24 mouse cellular contexts compared by ENCODE assay signal in genomic region chr4:88184293-88184692, GRCm38 (mm10).
DNase-seq lines count a peak whose midpoint lies in the region; ATAC-seq and TF ChIP-seq lines count a peak whose summit lies in the region.
"Had no signal": no experiment of that assay in that cellular context is flagged by ENCODE, and none has a peak within 500 bp of the region (broad histone marks: within the 10 kb centered on the region; RNA-seq: fewer than 3 reads in every experiment).

No protein-coding gene starts in this region.

- TF ChIP-seq POLR2A in limb, embryonic 14.5 days (IDR thresholded peaks at IDR 0.05; ENCODE audit: borderline replicate concordance, extremely low read depth, insufficient read depth, insufficient read length), result no peak

- peak; percentile 36 for DNase-seq in embryonic facial prominence, embryonic 14.5 days (ENCODE audit: low spot score)
- no peak for DNase-seq in embryonic facial prominence, embryonic 10.5 days (ENCODE audit: low spot score)
- DNase-seq in gastrocnemius, adult 2 months, result no peak
- DNase-seq in gastrocnemius, postnatal 25 days, result no peak
- DNase-seq in limb, embryonic 14.5 days (ENCODE audit: low spot score), result peak; percentile 20
- DNase-seq in limb, embryonic 10.5 days (ENCODE audit: low spot score), result no peak
- DNase-seq in thymus, postnatal 0 days (ENCODE audit: low spot score), result no peak
- DNase-seq: adrenal gland, postnatal 14 days; cerebellum, adult 11 months; cerebellum, postnatal 10 days; gastrocnemius, postnatal 10 days; heart, postnatal 14 days; kidney, postnatal 25 days; liver, postnatal 0 days; right cerebral cortex, postnatal 4 days; thymus, postnatal 36 days had no signal

- H3K4me1 ChIP-seq in embryonic facial prominence, embryonic 14.5 days (ENCODE audit: control insufficient read depth, insufficient read depth, low read length), result no peaks in the 10 kb centered on the region
- no peaks in the 10 kb centered on the region for H3K4me1 ChIP-seq in embryonic facial prominence, embryonic 10.5 days
- no peaks in the 10 kb centered on the region for H3K4me1 ChIP-seq in limb, embryonic 14.5 days (ENCODE audit: control insufficient read depth, insufficient read depth, low read length)
- no peaks in the 10 kb centered on the region; the same call in 1 of the 2 replicates for H3K4me1 ChIP-seq in limb, embryonic 10.5 days
- H3K4me1 ChIP-seq: hindbrain, embryonic 12.5 days; midbrain, embryonic 10.5 days had no signal

- no peaks in the 10 kb centered on the region for H3K27me3 ChIP-seq in embryonic facial prominence, embryonic 14.5 days (replicated peaks; ENCODE audit: control insufficient read depth, insufficient read depth, low read length)
- H3K27me3 ChIP-seq in embryonic facial prominence, embryonic 10.5 days (replicated peaks; ENCODE audit: low read depth, poor library complexity, severe bottlenecking), result no peaks in the 10 kb centered on the region
- H3K27me3 ChIP-seq in limb, embryonic 14.5 days (ENCODE audit: control insufficient read depth, insufficient read depth, low read length), result no peaks in the 10 kb centered on the region
- no peaks in the 10 kb centered on the region for H3K27me3 ChIP-seq in limb, embryonic 10.5 days (ENCODE audit: low read depth, poor library complexity, severe bottlenecking)
- H3K27me3 ChIP-seq: heart, embryonic 13.5 days; hindbrain, embryonic 12.5 days had no signal

- no peak for TF ChIP-seq CTCF in gastrocnemius, adult 2 months (IDR thresholded peaks at IDR 0.05)

- no peak for ATAC-seq in embryonic facial prominence, embryonic 14.5 days (ENCODE audit: low read depth)
- no peak for ATAC-seq in limb, embryonic 14.5 days (ENCODE audit: low FRiP score, low read depth)
- ATAC-seq: intestine, postnatal 0 days; liver, postnatal 0 days; lung, postnatal 0 days; midbrain, embryonic 16.5 days had no signal

- no peak overlapping the region for H3K27ac ChIP-seq in embryonic facial prominence, embryonic 14.5 days (replicated peaks; ENCODE audit: low read depth, low read length)
- H3K27ac ChIP-seq in embryonic facial prominence, embryonic 10.5 days (replicated peaks), result no peak overlapping the region
- H3K27ac ChIP-seq in gastrocnemius, adult 2 months, result peak overlapping the region; percentile 24; the same call in 1 of the 2 replicates
- no peak overlapping the region for H3K27ac ChIP-seq in limb, embryonic 14.5 days (replicated peaks; ENCODE audit: low read depth, low read length)
- H3K27ac ChIP-seq in limb, embryonic 10.5 days, result no peak overlapping the region
- H3K27ac ChIP-seq: heart, embryonic 13.5 days; hindbrain, embryonic 12.5 days; macrophage; midbrain, embryonic 10.5 days had no signal

- H3K4me3 ChIP-seq in embryonic facial prominence, embryonic 14.5 days (ENCODE audit: low read depth, low read length), result no peak overlapping the region
- no peak overlapping the region for H3K4me3 ChIP-seq in embryonic facial prominence, embryonic 10.5 days
- no peak overlapping the region for H3K4me3 ChIP-seq in gastrocnemius, adult 2 months
- H3K4me3 ChIP-seq in limb, embryonic 14.5 days (replicated peaks; ENCODE audit: low read length), result no peak overlapping the region
- no peak overlapping the region for H3K4me3 ChIP-seq in limb, embryonic 10.5 days
- H3K4me3 ChIP-seq: heart, embryonic 13.5 days; hindbrain, embryonic 12.5 days; midbrain, embryonic 10.5 days had no signal

- H3K4me2 ChIP-seq in embryonic facial prominence, embryonic 14.5 days (ENCODE audit: low read depth, low read length), result no peak overlapping the region
- no peak overlapping the region for H3K4me2 ChIP-seq in limb, embryonic 14.5 days (replicated peaks; ENCODE audit: low read depth, low read length, severe bottlenecking)
- H3K4me2 ChIP-seq: heart, embryonic 13.5 days; hindbrain, embryonic 12.5 days; liver, embryonic 11.5 days had no signal

- WGBS in embryonic facial prominence, embryonic 14.5 days, result 56% methylated on average over 6 of the region's 6 CpGs
- 86% methylated on average over 6 of the region's 6 CpGs for WGBS in embryonic facial prominence, embryonic 10.5 days
- WGBS in limb, embryonic 14.5 days, result 56% methylated on average over 6 of the region's 6 CpGs
- 86% methylated on average over 6 of the region's 6 CpGs for WGBS in limb, embryonic 10.5 days

- no peaks in the 10 kb centered on the region for H3K9me3 ChIP-seq in embryonic facial prominence, embryonic 14.5 days (ENCODE audit: control insufficient read depth, low read length)
- H3K9me3 ChIP-seq in embryonic facial prominence, embryonic 10.5 days, result no peaks in the 10 kb centered on the region
- H3K9me3 ChIP-seq in limb, embryonic 14.5 days (ENCODE audit: control insufficient read depth, low read length), result no peaks in the 10 kb centered on the region
- no peaks in the 10 kb centered on the region for H3K9me3 ChIP-seq in limb, embryonic 10.5 days (replicated peaks)
- H3K9me3 ChIP-seq: heart, embryonic 13.5 days; hindbrain, embryonic 12.5 days; midbrain, embryonic 10.5 days had no signal

- H3K36me3 ChIP-seq in embryonic facial prominence, embryonic 14.5 days (ENCODE audit: control insufficient read depth, insufficient read depth, low read length), result no peaks in the 10 kb centered on the region
- H3K36me3 ChIP-seq in embryonic facial prominence, embryonic 10.5 days (replicated peaks), result 0 out of 2 replicates have a peak, but pooled peaks cover 3% of the 10 kb centered on the region
- H3K36me3 ChIP-seq in limb, embryonic 14.5 days (ENCODE audit: control insufficient read depth, insufficient read depth, low read length), result no peaks in the 10 kb centered on the region
- H3K36me3 ChIP-seq in limb, embryonic 10.5 days, result 0 out of 2 replicates have a peak, but pooled peaks cover 5% of the 10 kb centered on the region
- H3K36me3 ChIP-seq: hindbrain, embryonic 12.5 days had no signal

- intact Hi-C loops in gastrocnemius, adult 2 months (cut with DNase I), result no loop called here

- no peak overlapping the region for H3K9ac ChIP-seq in embryonic facial prominence, embryonic 14.5 days (ENCODE audit: low read depth, low read length)
- no peak overlapping the region for H3K9ac ChIP-seq in limb, embryonic 14.5 days (ENCODE audit: low read depth, low read length, severe bottlenecking)
- H3K9ac ChIP-seq: heart, embryonic 13.5 days; hindbrain, embryonic 12.5 days; liver, postnatal 0 days had no signal

Comparison
In these comparisons a context has a peak if more than half of its experiments do, and no peak if none do; other contexts are left out.
1. DNase-seq: peak in embryonic facial prominence, embryonic 14.5 days (single experiment) and limb, embryonic 14.5 days (single experiment); none in embryonic facial prominence, embryonic 10.5 days (single experiment), gastrocnemius, adult 2 months (single experiment), gastrocnemius, postnatal 25 days (single experiment), limb, embryonic 10.5 days (single experiment) and thymus, postnatal 0 days (single experiment).